Comparison of ENCODE assay signal across 10 mouse cellular contexts in genomic region chr6:116423664-116424063, GRCm38 (mm10). TPM values are rescaled to one million over a fixed set of nuclear protein-coding genes. Genes with fewer than 3 reads are reported as not detected.
DNase-seq lines count a peak whose midpoint lies in the region; ATAC-seq and TF ChIP-seq lines count a peak whose summit lies in the region.
"Had no signal": no experiment of that assay in that cellular context is flagged by ENCODE, and none has a peak within 500 bp of the region (broad histone marks: within the 10 kb centered on the region; RNA-seq: fewer than 3 reads in every experiment).

No protein-coding gene starts in this region.

- CTCF ChIA-PET in Patski (lab: Charles Lee): no interaction called here

- ATAC-seq in Patski: no peak
- no peak for ATAC-seq in lung, embryonic 14.5 days (ENCODE audit: insufficient read depth)
- no peak for ATAC-seq in neural tube, embryonic 15.5 days (ENCODE audit: low FRiP score)

- H3K4me1 ChIP-seq in lung, embryonic 14.5 days (ENCODE audit: insufficient read depth): no peaks in the 10 kb centered on the region
- no peaks in the 10 kb centered on the region for H3K4me1 ChIP-seq in neural tube, embryonic 15.5 days
- H3K4me1 ChIP-seq: limb, embryonic 13.5 days; neural tube, embryonic 12.5 days had no signal

- no peak overlapping the region for H3K4me2 ChIP-seq in lung, embryonic 14.5 days
- H3K4me2 ChIP-seq in neural tube, embryonic 15.5 days: no peak overlapping the region
- H3K4me2 ChIP-seq: limb, embryonic 13.5 days; neural tube, embryonic 12.5 days had no signal

- TF ChIP-seq CTCF in left cerebral cortex, adult 2 months (IDR thresholded peaks at IDR 0.05): peak; percentile 63
- TF ChIP-seq CTCF in Patski (IDR thresholded peaks at IDR 0.05): peak; percentile 69
- peak; percentile 44 for TF ChIP-seq CTCF in lung, embryonic 14.5 days (IDR thresholded peaks at IDR 0.05; ENCODE audit: low read depth)

- no peak overlapping the region for H3K27ac ChIP-seq in left cerebral cortex, adult 2 months
- no peak overlapping the region for H3K27ac ChIP-seq in lung, embryonic 14.5 days (ENCODE audit: low read depth)
- H3K27ac ChIP-seq in neural tube, embryonic 15.5 days (replicated peaks): no peak overlapping the region
- H3K27ac ChIP-seq: limb, embryonic 13.5 days; neural tube, embryonic 12.5 days had no signal

- 48% methylated on average over 2 of the region's 2 CpGs for WGBS in lung, embryonic 14.5 days
- WGBS in neural tube, embryonic 15.5 days: 48% methylated on average over 2 of the region's 2 CpGs

- POLR2A ChIA-PET in Patski (lab: Charles Lee): interaction anchor here (0.5 kb wide), 1 partner anchor 85 kb away, joined by 5 read pairs; no protein-coding TSS in a partner anchor

- no peak overlapping the region for H3K4me3 ChIP-seq in left cerebral cortex, adult 2 months
- H3K4me3 ChIP-seq in lung, embryonic 14.5 days (ENCODE audit: low read depth, low read length): no peak overlapping the region
- no peak overlapping the region for H3K4me3 ChIP-seq in neural tube, embryonic 15.5 days (replicated peaks)
- H3K4me3 ChIP-seq: limb, embryonic 13.5 days; neural tube, embryonic 12.5 days had no signal

- in situ Hi-C loops in Patski (cut with MboI; ENCODE audit: low pct_unique_long_range_greater_than_20kb): loop anchor here (5.0 to 25.0 kb wide), 2 partner anchors 156 to 536 kb away; no protein-coding TSS in a partner anchor

- no peak overlapping the region for H3K9ac ChIP-seq in lung, embryonic 14.5 days
- no peak overlapping the region for H3K9ac ChIP-seq in neural tube, embryonic 15.5 days (replicated peaks)
- H3K9ac ChIP-seq: limb, embryonic 13.5 days; neural tube, embryonic 12.5 days had no signal

- no peaks in the 10 kb centered on the region for H3K9me3 ChIP-seq in lung, embryonic 14.5 days (ENCODE audit: low read depth, low read length)
- no peaks in the 10 kb centered on the region for H3K9me3 ChIP-seq in neural tube, embryonic 15.5 days (replicated peaks)
- H3K9me3 ChIP-seq: limb, embryonic 13.5 days; neural tube, embryonic 12.5 days had no signal

- no peaks in the 10 kb centered on the region for H3K36me3 ChIP-seq in lung, embryonic 14.5 days (ENCODE audit: insufficient read depth)
- H3K36me3 ChIP-seq in neural tube, embryonic 15.5 days: no peaks in the 10 kb centered on the region
- H3K36me3 ChIP-seq: limb, embryonic 13.5 days; neural tube, embryonic 12.5 days had no signal

- peak; percentile 64 to 72 for DNase-seq in cerebellum, postnatal 14 days
- no peak for DNase-seq in cerebellum, adult 8-10 months
- DNase-seq in left cerebral cortex, adult 2 months (ENCODE audit: extremely low spot score in 1 of 2, low spot score in 2 of 2): no peak
- DNase-seq in left cerebral cortex, adult 11 months (ENCODE audit: low spot score): no peak
- no peak for DNase-seq in Patski (ENCODE audit: low read depth, low spot score)
- peak; percentile 41 for DNase-seq in lung, embryonic 14.5 days
- no peak for DNase-seq in gastrocnemius, adult 18-20 months (ENCODE audit: low spot score)

- intact Hi-C loops in left cerebral cortex, adult 2 months (cut with DNase I): loop anchor here (5.0 kb wide), 3 partner anchors 86 to 161 kb away; partner anchors contain the start of genes March8 and Zfand4

- peaks cover 7% of the 10 kb centered on the region for H3K27me3 ChIP-seq in Patski
- H3K27me3 ChIP-seq in lung, embryonic 14.5 days (ENCODE audit: insufficient read depth, low read length): no peaks in the 10 kb centered on the region
- no peaks in the 10 kb centered on the region for H3K27me3 ChIP-seq in neural tube, embryonic 15.5 days (replicated peaks)
- H3K27me3 ChIP-seq: limb, embryonic 13.5 days; neural tube, embryonic 12.5 days had no signal

RNA-seq across cellular contexts. Expression of gene Alox5, which starts 37.3 kb away (rescaled TPM):
- total RNA-seq in left cerebral cortex, adult 2 months (2021): 1 to 10 TPM; 1.7 to 2.6 TPM
- not detected for polyA plus RNA-seq in Patski (2021)
- 0.87 and 0.96 TPM in 2 replicates for polyA plus RNA-seq in lung, embryonic 14.5 days (2014; fragmentation: Nextera tagmentation; extraction: Ambion mirVana)
- polyA plus RNA-seq in neural tube, embryonic 15.5 days (2015; fragmentation: Nextera tagmentation; extraction: Ambion mirVana): 0.82 and 0.95 TPM in 2 replicates
- 1 to 10 TPM in 1 of 2 experiments, under 1 TPM in 1; 0.88 to 1.2 TPM for total RNA-seq in gastrocnemius, adult 18-20 months (2021)

Comparison
In these comparisons a context has a peak if more than half of its experiments do, and no peak if none do; other contexts are left out.
1. DNase-seq: peak in cerebellum, postnatal 14 days (2 of 2) and lung, embryonic 14.5 days (single experiment); none in cerebellum, adult 8-10 months (single experiment), left cerebral cortex, adult 2 months (0 of 2), left cerebral cortex, adult 11 months (single experiment), Patski (single experiment) and gastrocnemius, adult 18-20 months (single experiment).
2. Peak in every context shown above with its lines, with median percentiles within 50 percentile points of each other: CTCF ChIP-seq.